Mouse (Mus musculus) C2C12 (cell line): ENCODE measurements at regions not wholly inside any gene's neighbourhood (a gene's known extent, or its start where the extent isn't known, plus 50 kb on each side); places are given as distances from the start of the nearest gene placed in this dataset.

Experiments
- CTCF ChIP-seq: IDR thresholded peaks from one replicate; pipeline ENCODE4 v1.5.1; 2011; ENCODE audit not compliant: control insufficient read depth, insufficient read depth, insufficient read length
- MAX ChIP-seq: IDR thresholded peaks from one replicate; pipeline ENCODE4 v1.6.1; 2011; ENCODE audit warnings: mild to moderate bottlenecking, control low read depth
- MYOG ChIP-seq: IDR thresholded peaks from one replicate; pipeline ENCODE4 v1.6.1; 2011; ENCODE audit not compliant: control insufficient read depth, insufficient read length; ENCODE audit errors: extremely low read depth
- USF1 ChIP-seq: IDR thresholded peaks from one replicate; pipeline ENCODE4 v1.6.1; 2011; ENCODE audit warnings: low read depth, mild to moderate bottlenecking, control low read depth, moderate library complexity

- no peak for TF ChIP-seq CTCF
- no peak for TF ChIP-seq USF1
- no peak for TF ChIP-seq MYOG
- no peak for TF ChIP-seq MAX
Measured at GRCm38 (mm10) chr13:28409609-28409902, 152.2 kb downstream of the Gm11361 start.
